Mouse (Mus musculus): Measurements from ENCODE around the gene Anp32e.

DNA sequence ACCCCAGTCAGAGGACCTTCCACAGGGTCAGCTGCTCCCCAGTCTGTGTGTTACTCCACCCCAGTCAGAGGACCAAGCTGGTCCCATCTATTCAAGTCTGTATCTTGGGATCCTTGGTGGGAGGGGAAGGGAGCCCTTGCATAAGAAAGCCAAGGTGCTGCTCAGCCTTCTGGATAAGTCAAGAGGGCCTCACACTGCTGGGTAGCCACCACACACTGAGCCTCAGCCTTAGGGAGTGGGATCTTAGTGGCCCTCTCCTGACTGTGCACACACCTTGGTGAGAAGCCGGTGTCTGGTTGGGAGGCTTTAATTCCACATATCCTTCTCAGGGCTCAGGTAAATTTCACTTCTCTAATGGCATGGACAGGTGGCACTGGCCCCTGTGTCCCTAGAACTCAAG lies 59.1 kb downstream of the Anp32e start:
- no peak for TF ChIP-seq MAX (IDR thresholded peaks at IDR 0.05; ENCODE audit: low read depth)
- no peak for TF ChIP-seq POLR2A (IDR thresholded peaks at IDR 0.05; ENCODE audit: insufficient read length, low read depth)
- no peak for TF ChIP-seq MYOG (IDR thresholded peaks at IDR 0.05; ENCODE audit: control insufficient read depth in 1 of 3, insufficient read depth in 1 of 3, insufficient read length in 2 of 3, low read depth in 2 of 3)
- TF ChIP-seq TCF3 (IDR thresholded peaks at IDR 0.05; ENCODE audit: insufficient read length, low read depth): no peak
- no peak for TF ChIP-seq E2F4 (IDR thresholded peaks at IDR 0.05; ENCODE audit: insufficient read depth)
- TF ChIP-seq CEBPB (IDR thresholded peaks at IDR 0.05; ENCODE audit: insufficient read depth, poor library complexity, severe bottlenecking): no peak
- no peak for TF ChIP-seq TCF12 (IDR thresholded peaks at IDR 0.05; ENCODE audit: insufficient read depth, poor library complexity, severe bottlenecking)
- TF ChIP-seq USF1 (IDR thresholded peaks at IDR 0.05; ENCODE audit: low read depth): no peak
- no peak for TF ChIP-seq MYOD1 (IDR thresholded peaks at IDR 0.05; ENCODE audit: control insufficient read depth in 1 of 3, insufficient read length in 2 of 3, low read depth in 2 of 3)

All from myocyte (in vitro differentiated cells).